Mouse (Mus musculus): ENCODE measurements around the gene Fbxo4.

DNA sequence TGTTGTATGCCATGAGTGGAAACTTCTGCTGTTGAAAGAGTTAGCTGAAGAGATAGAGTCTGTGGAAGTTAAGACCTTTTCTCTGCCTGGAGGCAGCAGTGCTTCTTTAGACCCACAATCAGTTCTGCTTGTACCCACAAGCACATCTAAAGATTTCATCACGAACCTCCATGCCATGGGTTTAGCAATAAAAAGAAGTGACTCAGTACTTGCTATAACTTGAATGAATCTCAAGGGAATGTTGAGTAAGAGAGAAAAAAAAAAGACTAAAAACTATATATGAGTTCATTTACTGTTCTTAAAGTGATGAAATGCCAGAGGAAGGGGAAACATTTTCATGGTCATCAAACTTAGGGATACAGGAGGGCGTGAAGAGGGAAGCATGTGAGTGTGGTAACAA lies 21.2 kb upstream of the Fbxo4 start:
- TF ChIP-seq CTCF (IDR thresholded peaks at IDR 0.05; ENCODE audit: borderline replicate concordance, control insufficient read depth, extremely low read depth, insufficient read depth, low read length, poor library complexity): no peak
- no peak for TF ChIP-seq POLR2A (IDR thresholded peaks at IDR 0.05; ENCODE audit: control insufficient read depth, extremely low read depth, insufficient read depth, low read length, poor library complexity)
